In the genomic region with DNA sequence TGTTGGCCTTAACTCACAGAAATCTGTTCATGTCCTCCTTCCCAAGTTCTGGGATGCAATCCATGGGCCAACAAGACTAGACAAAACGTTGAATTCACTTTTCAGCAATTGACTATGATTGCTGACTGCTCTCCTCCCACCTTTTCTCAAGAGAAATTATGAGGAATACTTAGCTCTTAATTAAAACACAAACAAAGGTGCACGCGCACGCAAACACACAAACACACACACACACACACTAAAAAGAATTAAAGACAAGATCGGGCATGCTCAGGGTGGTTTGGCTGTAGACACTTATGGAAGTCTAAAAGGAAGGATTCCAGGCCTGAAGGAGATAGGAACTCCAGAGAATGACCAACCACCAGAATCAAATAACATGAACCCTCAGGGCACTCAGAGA, we compare ENCODE assay signal across 8 mouse cellular contexts. TPM values are rescaled to one million over a fixed set of nuclear protein-coding genes. Genes with fewer than 3 reads are reported as not detected.
DNase-seq lines count a peak whose midpoint lies in the region.
"Had no signal": no experiment of that assay in that cellular context is flagged by ENCODE, and none has a peak within 500 bp of the region (broad histone marks: within the 10 kb centered on the region; RNA-seq: fewer than 3 reads in every experiment).

No protein-coding gene starts in this region.

- peak; percentile 2 for DNase-seq in gastrocnemius, postnatal 10 days
- peak; percentile 3 for DNase-seq in kidney, adult 11 months
- DNase-seq in kidney, postnatal 10 days, result peak; percentile 3
- DNase-seq in testis, postnatal 10 days (ENCODE audit: low spot score), result peak; percentile 32
- peak; percentile 9 for DNase-seq in urinary bladder, postnatal 10 days (ENCODE audit: low spot score)

RNA-seq across cellular contexts. Expression of a gene that starts 6.6 kb away (rescaled TPM):
- total RNA-seq in gastrocnemius, postnatal 10 days (2021), result under 1 TPM in 1 of 2 experiments, not detected in 1; 0.09 TPM
- total RNA-seq: common myeloid progenitor, adult 5-6 weeks; ES-E14; MEL had no signal

Comparison
In these comparisons a context has a peak if more than half of its experiments do, and no peak if none do; other contexts are left out.
1. Peak in every context shown above with its lines: DNase-seq.